Mouse (Mus musculus) G1E (cell line): Measurements from ENCODE around the gene Unc45a.

Experiments used
- POLR2AphosphoS5 ChIP-seq: IDR thresholded peaks from 2 replicates; pipeline ENCODE4 v1.6.1; 2012; ENCODE audit warnings: low read depth, low read length, inconsistent platforms; ENCODE audit not compliant: insufficient replicate concordance
- TAL1 ChIP-seq: conservative IDR thresholded peaks from 2 replicates; pipeline ENCODE4 v1.6.1; 2012; ENCODE audit warnings: low read depth, low read length, inconsistent platforms, mixed read lengths

DNA sequence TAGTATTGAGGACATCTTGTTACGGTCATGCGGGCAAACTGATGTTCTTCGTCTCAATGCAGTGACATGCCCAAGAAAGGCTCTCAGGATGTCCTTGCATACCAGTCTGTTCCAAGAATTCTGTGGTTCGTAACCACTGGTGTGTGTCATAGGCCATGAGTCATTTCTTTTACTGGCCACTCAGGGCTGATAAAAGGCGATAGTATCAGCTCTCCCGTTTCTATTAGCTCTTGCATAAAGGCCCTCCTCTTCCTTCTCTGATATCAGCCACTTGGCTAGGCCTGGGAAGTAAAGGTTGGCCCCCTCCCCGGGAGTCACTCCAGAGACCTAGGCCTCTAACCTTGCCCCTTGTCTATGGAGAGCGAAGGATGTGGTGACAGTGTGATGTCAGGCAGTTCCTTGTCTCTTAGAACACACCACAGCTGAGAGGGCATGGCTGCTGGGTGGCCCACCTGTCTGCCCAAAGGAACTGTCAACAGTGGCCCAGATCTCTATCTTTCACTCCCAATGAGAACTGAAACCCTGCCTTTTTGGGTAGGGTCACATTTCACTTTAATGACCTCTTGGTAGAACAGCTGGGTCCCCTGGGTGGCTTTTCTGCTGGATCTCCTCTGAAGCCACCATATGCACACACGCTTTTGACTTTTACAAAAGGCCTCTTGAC, 34.7 kb upstream of the Unc45a start:
- TF ChIP-seq TAL1: no peak
- no peak for TF ChIP-seq POLR2AphosphoS5
